Mouse (Mus musculus) cerebellum, postnatal 10 days (tissue): ENCODE results near the gene Gm4763.
A peak's percentile ranks its signal among the peaks of the same experiment; 100 is the strongest.
"Not testable (repeated sequence)": the region's sequence is repeated elsewhere in the genome, so short reads cannot be mapped to it uniquely, and the experiment has no call there.

Experiments used
- DNase-seq, 2 experiments: peaks; one replicate each; pipeline ENCODE4 v3.0.0; 2021; ENCODE audit warnings: mixed read lengths in 2 of 2

The Gm4763 gene

GRCm38 (mm10) chr7:24726808-24727207, at the start of gene Gm4763:
Gm4763 (minus strand) TSS chr7:24726908.
- DNase-seq, result not testable (repeated sequence)

- no peak for DNase-seq
These were observed 49.4 kb upstream of the Gm4763 start for GRCm38 (mm10) chr7:24776145-24776544.

GRCm38 (mm10) chr7:24773942-24774535, 47.3 kb upstream of the Gm4763 start:
- DNase-seq, result no peak

GRCm38 (mm10) chr7:24771361-24771760, 44.7 kb upstream of the Gm4763 start:
- no peak for DNase-seq

- no peak for DNase-seq
These were observed 35.9 kb upstream of the Gm4763 start for GRCm38 (mm10) chr7:24762574-24762973.

- DNase-seq, result no peak
These were observed 34.5 kb upstream of the Gm4763 start for GRCm38 (mm10) chr7:24761161-24761560.

GRCm38 (mm10) chr7:24760211-24760610, 33.5 kb upstream of the Gm4763 start, which contains the start of gene Cd177:
Cd177 (minus strand) TSS chr7:24760311.
- no peak for DNase-seq

GRCm38 (mm10) chr7:24758520-24758919, 31.8 kb upstream of the Gm4763 start:
- no peak for DNase-seq

GRCm38 (mm10) chr7:24753476-24753875, 26.8 kb upstream of the Gm4763 start:
- DNase-seq, result no peak

- no peak for DNase-seq
These were observed 24.9 kb upstream of the Gm4763 start for GRCm38 (mm10) chr7:24751610-24752009.

GRCm38 (mm10) chr7:24750695-24751094, 24.0 kb upstream of the Gm4763 start:
- DNase-seq, result peak; percentile 23 to 35

- DNase-seq, result peak; percentile 44 to 60
These were observed 9.4 kb upstream of the Gm4763 start for GRCm38 (mm10) chr7:24735970-24736670.

GRCm38 (mm10) chr7:24715039-24715438, 11.7 kb downstream of the Gm4763 start:
- DNase-seq, result no peak

- no peak for DNase-seq
These were observed 17.8 kb downstream of the Gm4763 start, which contains the start of gene BC049730 for GRCm38 (mm10) chr7:24708832-24709292. BC049730 (plus strand) TSS chr7:24709242.

GRCm38 (mm10) chr7:24702841-24703240, 23.9 kb downstream of the Gm4763 start:
- not testable (repeated sequence) for DNase-seq

- DNase-seq, result not testable (repeated sequence)
These were observed 28.8 kb downstream of the Gm4763 start for GRCm38 (mm10) chr7:24697891-24698290.

GRCm38 (mm10) chr7:24692693-24693092, 34.0 kb downstream of the Gm4763 start:
- DNase-seq, result not testable (repeated sequence)

GRCm38 (mm10) chr7:24687519-24687918, 39.2 kb downstream of the Gm4763 start:
- DNase-seq, result not testable (repeated sequence)

- DNase-seq, result peak in 1 of 2 experiments; percentile 18
These were observed 42.6 kb downstream of the Gm4763 start for GRCm38 (mm10) chr7:24684121-24684520.

GRCm38 (mm10) chr7:24676575-24676974, 50.1 kb downstream of the Gm4763 start, which contains the start of gene Tex101:
Tex101 (minus strand) TSS chr7:24676675.
- no peak for DNase-seq

GRCm38 (mm10) chr7:24671944-24672439, 54.7 kb downstream of the Gm4763 start:
- DNase-seq, result no peak
